Mouse (Mus musculus) midbrain, postnatal 0 days (tissue): ENCODE data around the gene Ccdc102a. TPM values are rescaled to one million over a fixed set of nuclear protein-coding genes. Genes with fewer than 3 reads are reported as not detected.

Experiments
- ATAC-seq: fragments of 200-750 bp; cut with Nextera tagmentation; 2 replicates; pipeline ENCODE4 v1.8.0; 2017; ENCODE audit warnings: moderate number of reproducible peaks, mild to moderate bottlenecking, moderate TSS enrichment, moderate library complexity; ENCODE audit not compliant: low FRiP score
- DNase-seq: peaks from one replicate; pipeline ENCODE4 v3.0.0-alpha.2; 2015; ENCODE audit warnings: low spot score
- H3K27ac ChIP-seq: fragments of 300-500 bp; sonication (generic); 2 replicates; pipeline ENCODE4 v1.5.1; 2014; ENCODE audit warnings: low read depth, mild to moderate bottlenecking, low read length, mixed read lengths
- H3K27me3 ChIP-seq: fragments of 300-500 bp; sonication (generic); 2 replicates; pipeline ENCODE4 v1.6.1; 2014; ENCODE audit warnings: low read length, control low read depth, mixed read lengths; ENCODE audit not compliant: insufficient read depth
- H3K36me3 ChIP-seq: fragments of 300-500 bp; sonication (generic); 2 replicates; pipeline ENCODE4 v1.6.1; 2014; ENCODE audit warnings: low read length, control low read depth, mixed read lengths; ENCODE audit not compliant: insufficient read depth
- H3K4me1 ChIP-seq: fragments of 300-500 bp; sonication (generic); 2 replicates; pipeline ENCODE4 v1.6.1; 2014; ENCODE audit warnings: mild to moderate bottlenecking, control low read depth, antibody characterized with exemption, low read length, mixed read lengths; ENCODE audit not compliant: insufficient read depth
- H3K4me2 ChIP-seq: fragments of 300-500 bp; sonication (generic); 2 replicates; pipeline ENCODE4 v1.6.1; 2014; ENCODE audit warnings: low read depth, mild to moderate bottlenecking, low read length, mixed read lengths; ENCODE audit not compliant: poor library complexity, severe bottlenecking
- H3K4me3 ChIP-seq: fragments of 300-500 bp; sonication (generic); 2 replicates; pipeline ENCODE4 v1.5.1; 2014; ENCODE audit warnings: low read depth, mild to moderate bottlenecking, low read length, moderate library complexity
- H3K9ac ChIP-seq: fragments of 300-500 bp; sonication (generic); replicated peaks from 2 replicates; pipeline ENCODE4 v1.6.1; 2014; ENCODE audit warnings: mild to moderate bottlenecking, low read length, moderate library complexity, mixed read lengths; ENCODE audit not compliant: poor library complexity, severe bottlenecking
- H3K9me3 ChIP-seq: fragments of 300-500 bp; sonication (generic); 2 replicates; pipeline ENCODE4 v1.6.1; 2016; ENCODE audit warnings: low read length, control low read depth
- CTCF ChIP-seq: IDR thresholded peaks from 2 replicates; pipeline ENCODE4 v1.5.1; 2016; ENCODE audit warnings: antibody characterized with exemption, mild to moderate bottlenecking
- WGBS: fragments of 180-500 bp; shearing (Covaris S2); extraction: QIAGEN DNeasy Blood & Tissue Kit; methylation state at CpG from one replicate; pipeline ENCODE4 v1.1.7; 2014; 5-methylcytosine and 5-hydroxymethylcytosine counted together
- polyA plus RNA-seq: library from polyadenylated mRNA; unstranded; fragments of >200 nt; fragmentation: Nextera tagmentation; extraction: Ambion mirVana; gene quantifications from 2 replicates; pipeline ENCODE4 v1.2.1, GENCODE M21; 2015
- total RNA-seq: library from RNA; depleted of rRNA; stranded (reverse); fragments of >200 nt; gene quantifications from 2 replicates; pipeline ENCODE4 v1.2.3, GENCODE M21; 2014

Gene Ccdc102a
- total and polyA plus RNA-seq, 2 experiments from 2014 or later, result 3.7 to 6.1 TPM

DNA sequence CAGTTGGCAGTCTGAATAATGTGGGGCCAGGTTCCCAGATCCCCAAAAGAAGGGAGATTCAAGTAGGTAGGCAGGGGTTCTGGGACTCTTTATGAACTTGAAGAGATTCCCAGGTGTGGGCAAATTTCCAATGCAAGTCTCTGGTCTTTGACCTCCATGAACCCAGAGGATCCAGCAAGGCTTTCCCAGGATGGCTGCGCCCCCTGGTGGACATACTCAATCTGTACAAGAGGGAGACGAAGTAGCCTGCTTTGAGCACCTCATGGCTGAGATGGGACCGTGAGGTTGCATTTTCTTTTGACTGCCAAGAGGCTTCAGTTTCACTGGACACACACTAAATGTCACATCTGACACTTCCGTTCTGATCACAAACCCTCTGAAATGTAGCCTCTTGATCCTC is 9.1 kb downstream of the Ccdc102a start:
- TF ChIP-seq CTCF, result peak; percentile 87
- peak; percentile 87 for DNase-seq
- Histone ChIP-seq H3K27ac (no peak overlapping the region), H3K27me3 (peaks cover 14% of the 10 kb centered on the region), H3K36me3 (no peaks in the 10 kb centered on the region), H3K9me3 (no peaks in the 10 kb centered on the region), H3K4me2 (no peak overlapping the region), H3K9ac (no peak overlapping the region), H3K4me3 (no peak overlapping the region), H3K4me1 (no peaks in the 10 kb centered on the region)
- ATAC-seq, result no peak
- 17% methylated on average over 4 of the region's 4 CpGs for WGBS

DNA sequence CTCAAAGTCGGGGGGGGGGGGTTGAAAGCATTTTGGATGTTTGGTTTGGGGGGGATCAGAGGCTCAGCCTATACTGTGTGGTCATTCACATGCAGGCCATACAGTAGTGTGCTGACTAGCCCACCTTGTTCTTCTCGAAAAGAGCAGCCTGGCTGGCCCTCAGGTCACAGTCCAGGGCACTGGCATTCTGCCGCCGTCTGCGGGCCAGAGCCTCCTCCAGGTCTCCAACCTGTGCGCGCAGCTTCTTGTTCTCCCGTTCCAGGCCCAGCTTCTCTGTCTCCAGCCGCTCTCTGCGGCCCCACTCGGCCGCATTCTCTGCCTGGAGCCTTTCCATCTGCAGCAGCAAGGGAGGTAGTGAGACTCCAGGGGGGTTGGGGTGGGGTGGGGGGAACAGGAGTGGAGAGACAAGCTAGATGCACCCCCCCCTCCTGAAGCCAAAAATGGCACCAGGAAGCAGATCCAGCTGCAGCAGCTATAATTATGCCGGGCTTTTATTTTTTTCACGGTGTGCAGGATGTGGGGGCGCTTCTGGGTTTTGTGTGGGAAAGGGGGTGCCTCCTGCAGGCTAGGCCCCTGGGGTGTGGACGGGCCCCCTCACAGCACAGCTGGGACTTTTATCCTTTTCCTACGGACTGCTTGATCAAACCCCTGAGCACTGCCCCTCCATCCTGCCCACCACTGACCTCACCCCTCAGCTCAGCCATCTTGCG is 10.2 kb downstream of the Ccdc102a start:
- no peak for DNase-seq
- peaks cover 4% of the 10 kb centered on the region for H3K27me3 ChIP-seq
- 85% methylated on average over 18 of the region's 18 CpGs for WGBS

DNA sequence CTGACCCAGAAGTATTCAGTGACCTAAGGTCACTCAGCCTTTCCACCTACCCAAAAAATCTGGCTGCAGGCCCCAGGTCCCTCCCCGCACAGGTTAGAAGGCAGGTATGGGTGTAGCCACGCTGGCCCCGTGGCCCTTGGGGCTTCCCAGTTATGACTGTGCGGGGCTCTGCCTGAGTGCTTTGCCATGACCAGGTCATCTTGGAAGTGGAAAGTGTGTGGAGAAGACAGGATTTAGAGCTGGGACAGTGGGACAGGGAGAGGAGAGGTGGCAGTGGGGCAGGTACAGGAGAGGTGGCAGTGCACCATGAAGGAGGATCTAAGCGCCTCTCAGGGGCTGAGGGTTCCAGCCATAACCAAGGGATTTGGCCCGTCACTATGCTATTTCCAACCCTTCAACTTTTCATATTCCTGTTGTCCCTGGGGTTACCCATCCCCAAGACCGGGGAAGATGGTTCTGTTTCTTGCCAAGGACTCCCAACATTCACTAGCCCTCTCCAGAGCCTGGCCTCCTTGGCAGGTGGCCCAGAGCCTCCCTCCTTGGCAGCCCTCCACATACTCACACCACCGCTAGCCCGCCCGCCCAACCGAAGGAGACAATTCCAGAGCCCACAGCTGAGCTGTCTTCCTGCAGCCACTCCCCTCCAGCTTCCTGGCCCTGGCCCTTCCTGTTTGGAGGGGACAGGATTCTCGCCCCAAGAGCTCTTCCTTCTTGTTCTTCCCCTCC is 13.3 kb downstream of the Ccdc102a start:
- Histone ChIP-seq H3K36me3 (no peaks in the 10 kb centered on the region), H3K27me3 (no peaks in the 10 kb centered on the region), H3K4me2 (no peak overlapping the region), H3K4me1 (no peaks in the 10 kb centered on the region), H3K9ac (no peak overlapping the region), H3K9me3 (no peaks in the 10 kb centered on the region), H3K27ac (no peak overlapping the region), H3K4me3 (no peak overlapping the region)
- 71% methylated on average over 12 of the region's 12 CpGs for WGBS
- ATAC-seq (no peak), DNase-seq (peak; percentile 79)
- TF ChIP-seq CTCF, result no peak

More for the DNA sequence above, 10.2 kb downstream of the Ccdc102a start:
- ATAC-seq, result no peak
- Histone ChIP-seq H3K9me3 (no peaks in the 10 kb centered on the region), H3K4me1 (no peaks in the 10 kb centered on the region), H3K4me2 (no peak overlapping the region), H3K9ac (no peak overlapping the region), H3K27ac (no peak overlapping the region), H3K36me3 (no peaks in the 10 kb centered on the region), H3K4me3 (no peak overlapping the region)
- no peak for TF ChIP-seq CTCF

DNA sequence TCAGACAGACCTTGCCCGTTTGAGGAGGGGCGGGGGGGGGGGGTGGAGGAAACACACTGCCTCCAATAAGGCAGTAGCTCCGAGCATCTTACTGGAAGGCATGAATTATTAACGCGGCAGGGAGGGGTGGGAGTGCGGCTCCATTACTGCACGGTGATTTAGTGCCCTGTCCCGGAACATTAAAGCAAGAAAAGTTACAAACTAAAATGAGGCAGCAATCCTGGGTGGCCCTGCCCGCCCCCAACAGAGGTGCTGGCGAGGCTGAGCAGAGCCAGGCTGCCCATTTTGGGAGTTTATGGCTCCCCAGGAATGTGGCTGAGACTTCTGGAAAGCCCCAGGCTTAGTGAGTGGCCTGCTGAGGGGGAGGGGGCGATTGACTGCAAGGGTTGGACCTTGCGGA is 14.2 kb downstream of the Ccdc102a start:
- no peaks in the 10 kb centered on the region for H3K36me3 ChIP-seq

DNA sequence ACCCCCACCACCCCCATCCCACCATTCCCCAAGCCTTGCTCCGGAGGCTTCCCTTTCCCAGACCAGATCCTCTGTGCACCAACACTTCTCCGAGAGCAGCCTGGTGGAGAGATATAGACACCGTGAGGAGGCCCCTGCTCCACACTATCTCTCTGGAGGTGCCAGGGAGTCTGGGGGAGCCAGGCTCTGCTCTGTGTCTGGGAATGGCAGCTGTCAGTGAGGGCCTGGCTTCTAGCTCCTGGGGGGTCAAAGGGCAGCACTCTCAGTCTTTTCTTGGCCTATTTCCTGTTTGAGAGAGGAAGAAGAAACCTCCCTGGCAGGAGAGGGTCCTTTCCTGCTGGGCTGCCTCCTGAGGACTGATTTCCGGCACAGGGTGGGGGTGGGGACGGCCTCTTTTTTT is 16.9 kb downstream of the Ccdc102a start:
- H3K9ac ChIP-seq, result no peak overlapping the region
- ATAC-seq, result no peak
- no peak for TF ChIP-seq CTCF
- WGBS, result 23% methylated on average over 5 of the region's 5 CpGs
- H3K4me1 ChIP-seq, result 0 out of 2 replicates have a peak, but pooled peaks cover 4% of the 10 kb centered on the region
- DNase-seq, result no peak
- H3K9me3 ChIP-seq, result no peaks in the 10 kb centered on the region
- H3K36me3 ChIP-seq, result no peaks in the 10 kb centered on the region
- no peak overlapping the region for H3K27ac ChIP-seq
- H3K27me3 ChIP-seq, result no peaks in the 10 kb centered on the region
- H3K4me3 ChIP-seq, result no peak overlapping the region
- no peak overlapping the region for H3K4me2 ChIP-seq

More for the DNA sequence above, 14.2 kb downstream of the Ccdc102a start:
- no peaks in the 10 kb centered on the region for H3K27me3 ChIP-seq
- H3K4me3 ChIP-seq, result no peak overlapping the region
- H3K9me3 ChIP-seq, result no peaks in the 10 kb centered on the region
- no peak overlapping the region for H3K4me2 ChIP-seq
- H3K4me1 ChIP-seq, result 0 out of 2 replicates have a peak, but pooled peaks cover 4% of the 10 kb centered on the region
- DNase-seq (no peak), ATAC-seq (no peak)
- no peak overlapping the region for H3K27ac ChIP-seq
- H3K9ac ChIP-seq, result no peak overlapping the region
- 66% methylated on average over 12 of the region's 12 CpGs for WGBS
- no peak for TF ChIP-seq CTCF

DNA sequence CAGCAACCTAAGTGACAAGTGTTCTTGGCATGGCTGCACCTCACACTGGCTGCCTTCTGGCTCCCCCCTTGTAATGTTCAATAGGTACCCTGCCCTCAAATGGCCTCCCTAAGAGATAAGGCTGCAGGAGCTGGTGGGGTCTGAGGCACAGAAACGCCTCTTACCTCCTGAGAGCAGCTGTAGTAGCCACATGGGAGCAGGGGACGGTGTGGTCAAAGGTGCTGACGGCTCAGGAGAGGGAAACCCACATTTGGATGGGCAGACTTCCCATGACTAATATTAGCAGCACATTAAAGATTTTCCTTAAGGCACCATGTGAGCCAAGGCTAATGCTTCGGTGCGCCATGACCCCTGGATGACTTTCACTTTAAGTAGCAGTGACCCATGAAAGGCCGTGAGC is 17.3 kb downstream of the Ccdc102a start:
- H3K4me3 ChIP-seq, result no peak overlapping the region
- H3K9me3 ChIP-seq, result no peaks in the 10 kb centered on the region
- no peaks in the 10 kb centered on the region for H3K36me3 ChIP-seq
- H3K4me2 ChIP-seq, result no peak overlapping the region
- no peaks in the 10 kb centered on the region for H3K27me3 ChIP-seq
- no peak for TF ChIP-seq CTCF
- H3K27ac ChIP-seq, result no peak overlapping the region
- H3K9ac ChIP-seq, result no peak overlapping the region
- ATAC-seq (no peak), DNase-seq (no peak)
- 23% methylated on average over 6 of the region's 6 CpGs for WGBS
- H3K4me1 ChIP-seq, result 0 out of 2 replicates have a peak, but pooled peaks cover 4% of the 10 kb centered on the region
